Mouse (Mus musculus) thymus, postnatal 0 days (tissue): ENCODE measurements at regions not wholly inside any gene's neighbourhood (a gene's known extent, or its start where the extent isn't known, plus 50 kb on each side); places are given as distances from the start of the nearest gene placed in this dataset.

Experiments used
- DNase-seq: peaks from one replicate; pipeline ENCODE4 v3.0.0-alpha.2; 2015; ENCODE audit warnings: low spot score

- DNase-seq, result peak; percentile 30
Measured at GRCm38 (mm10) chr12:17113465-17114177, 63.1 kb downstream of the Kcnf1 start.

GRCm38 (mm10) chr12:17112781-17113464, 63.8 kb downstream of the Kcnf1 start:
- no peak for DNase-seq

GRCm38 (mm10) chr12:17106220-17106619, 70.5 kb downstream of the Kcnf1 start:
- no peak for DNase-seq

GRCm38 (mm10) chr12:17105057-17105712, 71.5 kb downstream of the Kcnf1 start:
- DNase-seq, result no peak

GRCm38 (mm10) chr12:17101842-17102241, 74.8 kb downstream of the Kcnf1 start:
- DNase-seq, result no peak

GRCm38 (mm10) chr12:17097800-17098271, 78.9 kb downstream of the Kcnf1 start:
- DNase-seq, result no peak

GRCm38 (mm10) chr12:17094758-17095157, 81.9 kb downstream of the Kcnf1 start:
- no peak for DNase-seq

GRCm38 (mm10) chr12:17093772-17094171, 82.2 kb upstream of the 2410004P03Rik start:
- DNase-seq, result no peak

GRCm38 (mm10) chr12:17091058-17091457, 79.5 kb upstream of the 2410004P03Rik start:
- no peak for DNase-seq

- no peak for DNase-seq
Measured at GRCm38 (mm10) chr12:17089710-17090339, 78.3 kb upstream of the 2410004P03Rik start.

GRCm38 (mm10) chr12:17087388-17087787, 75.9 kb upstream of the 2410004P03Rik start:
- no peak for DNase-seq

GRCm38 (mm10) chr12:17085209-17085574, 73.7 kb upstream of the 2410004P03Rik start:
- no peak for DNase-seq

- DNase-seq, result no peak
Measured at GRCm38 (mm10) chr12:17084499-17085208, 73.1 kb upstream of the 2410004P03Rik start.

GRCm38 (mm10) chr12:17071691-17072454, 60.3 kb upstream of the 2410004P03Rik start:
- no peak for DNase-seq

- DNase-seq, result no peak
Measured at GRCm38 (mm10) chr12:17069808-17070207, 58.3 kb upstream of the 2410004P03Rik start.

GRCm38 (mm10) chr12:17069161-17069560, 57.6 kb upstream of the 2410004P03Rik start:
- DNase-seq, result no peak

GRCm38 (mm10) chr12:17063920-17064319, 52.4 kb upstream of the 2410004P03Rik start:
- no peak for DNase-seq
